Mouse (Mus musculus): Measurements from ENCODE around the gene Lefty1.

Gene Lefty1

GRCm38 (mm10) chr1:180919686-180920085 is 15.1 kb upstream of the Lefty1 start:
- WGBS: 46% methylated on average over 8 of the region's 8 CpGs

DNA sequence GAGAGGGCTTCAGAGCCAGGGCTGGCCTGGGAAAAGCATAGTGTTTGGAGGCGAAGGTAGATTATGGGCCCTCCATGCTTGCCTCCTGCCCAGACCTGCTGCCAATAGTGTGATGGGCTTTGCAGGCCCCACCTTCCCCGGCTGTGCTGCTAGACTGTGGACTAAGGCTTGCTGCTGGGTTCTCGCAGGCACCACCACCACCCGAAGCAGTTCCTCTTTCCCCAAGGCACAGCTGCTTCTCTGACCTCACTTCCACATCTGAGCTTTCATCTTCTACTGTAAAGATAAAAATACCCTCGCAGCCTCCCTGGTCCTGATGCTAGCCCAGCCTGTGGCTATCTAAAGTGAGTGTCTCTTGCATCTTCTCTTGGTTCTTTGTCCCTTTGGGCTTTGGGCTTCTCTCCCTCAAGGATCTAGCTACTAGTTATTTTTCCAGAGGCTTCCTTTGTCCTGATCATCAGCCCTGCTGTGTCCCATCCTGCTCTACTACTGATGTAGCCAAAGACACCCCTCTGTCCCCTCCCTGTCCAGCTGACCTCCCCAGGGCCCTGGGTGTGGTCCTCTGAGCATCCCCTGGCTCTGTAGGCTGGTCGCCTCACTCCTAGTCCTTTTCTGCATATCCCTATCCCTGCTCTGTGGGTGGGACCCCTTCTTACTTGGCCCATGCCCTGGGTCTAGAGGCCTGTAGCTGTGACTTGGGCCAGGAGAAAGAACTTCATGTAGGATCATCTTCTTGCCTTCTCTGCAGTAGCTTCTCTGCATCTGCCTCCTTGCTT is 12.4 kb upstream of the Lefty1 start:
- 68% methylated on average over 6 of the region's 6 CpGs for WGBS

DNA sequence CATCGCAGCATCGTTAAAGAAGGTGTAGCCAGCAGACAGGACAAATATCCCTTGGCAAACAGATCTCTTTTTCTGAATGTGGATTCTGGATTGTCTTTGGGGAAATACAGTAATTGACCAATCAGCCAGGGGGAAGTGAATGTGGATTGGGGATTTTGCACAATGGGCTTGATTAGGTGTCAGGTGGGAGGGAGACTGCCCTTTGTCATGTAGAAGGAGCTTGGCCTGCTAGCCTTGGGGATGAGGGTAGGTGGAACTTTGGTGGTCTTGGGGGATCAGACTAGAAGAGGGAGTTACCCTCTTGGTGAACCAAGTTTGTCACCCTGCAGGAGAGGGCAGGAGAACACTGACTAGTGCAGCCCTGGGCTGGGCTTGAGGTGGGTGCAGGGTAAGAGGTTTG is 10.1 kb upstream of the Lefty1 start:
- WGBS: 75% methylated on average over 2 of the region's 2 CpGs

DNA sequence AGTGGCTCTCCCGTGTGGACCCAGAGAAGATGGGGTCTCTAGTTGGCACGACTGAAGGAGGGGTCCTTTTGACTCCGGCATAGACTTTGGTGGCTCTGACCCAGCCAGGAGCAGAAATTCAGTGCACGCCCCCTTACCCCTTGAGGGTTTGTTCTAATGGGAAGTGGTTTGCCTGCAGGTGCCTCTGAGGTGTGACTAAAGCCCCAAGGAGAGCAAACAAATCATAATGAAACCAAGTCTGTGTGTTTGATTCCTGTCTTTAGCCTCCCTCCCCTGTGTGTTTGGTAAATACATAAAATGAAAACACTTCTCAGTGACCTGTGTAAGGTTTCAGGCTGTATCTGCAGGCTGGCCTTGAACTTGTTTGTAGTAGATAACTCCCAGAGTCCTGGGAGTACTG is 8.5 kb upstream of the Lefty1 start:
- WGBS: 77% methylated on average over 4 of the region's 4 CpGs

DNA sequence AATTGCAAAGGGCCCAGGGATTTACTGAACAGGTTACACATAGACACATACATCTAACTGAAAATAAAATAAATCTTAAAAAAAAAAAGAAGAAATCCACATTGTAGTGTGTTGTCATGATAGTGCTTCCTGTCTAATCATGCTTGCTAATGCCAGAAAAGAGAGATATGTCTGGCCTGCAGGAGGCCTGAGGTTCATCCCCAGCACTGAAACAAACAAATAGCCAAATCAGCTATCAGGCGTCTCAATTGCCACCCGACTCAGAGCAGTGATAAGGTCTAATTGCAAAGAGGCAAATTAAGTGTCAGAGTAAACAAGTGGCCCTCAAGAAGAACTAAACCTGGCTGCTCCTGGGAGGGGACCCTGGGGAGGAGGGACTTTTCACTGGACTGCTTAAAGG is 5.2 kb upstream of the Lefty1 start:
- WGBS: 85% methylated on average over 2 of the region's 2 CpGs

DNA sequence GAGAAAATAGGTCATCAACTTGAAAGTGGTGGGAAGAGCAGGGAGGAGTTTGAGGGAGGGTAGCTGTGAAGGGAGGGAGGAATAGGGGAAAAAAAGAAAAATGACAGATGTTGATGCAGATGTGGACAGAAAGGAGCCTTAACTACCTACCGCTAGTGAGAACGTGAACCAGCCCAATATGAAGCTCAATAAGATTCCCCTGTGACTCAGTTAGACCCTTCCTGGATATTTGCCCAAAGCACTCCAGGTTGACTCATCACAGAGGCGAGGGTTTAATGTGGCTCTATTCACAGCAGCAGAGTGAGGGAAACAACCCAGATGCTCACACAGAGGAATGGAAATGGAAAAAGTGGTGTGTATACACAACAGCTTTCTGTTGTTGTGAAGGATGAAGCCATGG is 3.7 kb upstream of the Lefty1 start:
- WGBS: 66% methylated on average over 3 of the region's 3 CpGs

GRCm38 (mm10) chr1:180933659-180934058 is 1.2 kb upstream of the Lefty1 start:
- 68% methylated on average over 6 of the region's 6 CpGs for WGBS

DNA sequence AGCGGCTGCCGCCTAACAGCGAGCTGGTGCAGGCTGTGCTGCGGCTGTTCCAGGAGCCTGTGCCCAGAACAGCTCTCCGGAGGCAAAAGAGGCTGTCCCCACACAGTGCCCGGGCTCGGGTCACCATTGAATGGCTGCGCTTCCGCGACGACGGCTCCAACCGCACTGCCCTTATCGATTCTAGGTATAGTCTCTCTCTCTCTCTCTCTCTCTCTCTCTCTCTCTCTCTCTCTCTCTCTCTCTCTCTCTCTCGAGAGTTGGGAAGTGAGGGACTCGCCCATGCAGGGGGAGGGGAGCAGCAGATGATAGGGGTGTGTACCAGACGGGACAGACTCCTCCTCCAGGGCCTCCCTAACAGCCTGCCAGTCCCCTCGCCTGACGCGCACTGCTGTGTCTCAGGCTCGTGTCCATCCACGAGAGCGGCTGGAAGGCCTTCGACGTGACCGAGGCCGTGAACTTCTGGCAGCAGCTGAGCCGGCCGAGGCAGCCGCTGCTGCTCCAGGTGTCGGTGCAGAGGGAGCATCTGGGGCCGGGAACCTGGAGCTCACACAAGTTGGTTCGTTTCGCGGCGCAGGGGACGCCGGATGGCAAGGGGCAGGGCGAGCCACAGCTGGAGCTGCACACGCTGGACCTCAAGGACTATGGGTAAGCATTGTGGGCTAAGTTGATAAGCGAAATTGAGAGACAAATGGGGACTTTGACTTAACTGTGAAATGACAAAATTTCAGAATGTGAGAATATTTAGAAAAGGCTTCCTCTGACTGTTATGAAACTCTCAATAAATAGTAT is 2.0 kb downstream of the Lefty1 start:
- 15% methylated on average over 41 of the region's 41 CpGs for WGBS

GRCm38 (mm10) chr1:180937631-180938030 is 2.8 kb downstream of the Lefty1 start:
- 72% methylated on average over 13 of the region's 13 CpGs for WGBS

- 90% methylated on average over 2 of the region's 2 CpGs for WGBS
Measured at GRCm38 (mm10) chr1:180938781-180939180, 4.0 kb downstream of the Lefty1 start.

DNA sequence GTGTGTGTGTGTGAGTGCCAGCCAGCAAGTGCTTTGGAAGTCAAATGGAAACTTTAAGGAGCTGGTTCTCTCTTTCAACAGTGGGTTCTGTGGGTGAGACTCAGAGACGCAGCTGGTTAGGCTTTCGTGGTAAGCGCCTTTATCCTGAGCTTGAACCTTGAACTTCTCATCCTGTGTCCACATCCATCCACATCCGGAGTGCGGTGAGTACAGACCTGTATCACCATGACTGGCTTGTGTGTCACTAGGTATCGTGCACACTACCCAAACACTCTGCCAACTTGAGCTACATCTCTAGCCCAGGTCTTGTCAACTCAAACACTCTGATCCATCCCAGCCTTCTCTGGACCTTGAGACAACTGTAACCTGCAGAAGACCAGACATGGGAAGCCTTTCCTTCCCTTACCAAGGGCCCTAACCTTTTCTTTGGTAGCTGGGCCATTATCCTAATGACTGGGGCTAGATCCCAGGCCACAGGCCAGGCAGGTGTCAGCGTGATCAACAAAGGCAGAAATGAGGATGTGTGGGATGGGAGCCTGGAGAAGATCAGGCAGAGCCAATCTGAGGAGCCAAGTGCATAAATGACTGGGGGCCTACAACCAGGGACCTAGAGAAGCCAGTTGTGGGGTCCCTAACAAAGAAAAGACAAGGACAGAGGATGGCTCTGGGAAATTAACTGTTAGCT is 6.1 kb downstream of the Lefty1 start:
- 91% methylated on average over 7 of the region's 7 CpGs for WGBS

GRCm38 (mm10) chr1:180941726-180942125 is 6.9 kb downstream of the Lefty1 start:
- WGBS: 15% methylated on average over 18 of the region's 18 CpGs

DNA sequence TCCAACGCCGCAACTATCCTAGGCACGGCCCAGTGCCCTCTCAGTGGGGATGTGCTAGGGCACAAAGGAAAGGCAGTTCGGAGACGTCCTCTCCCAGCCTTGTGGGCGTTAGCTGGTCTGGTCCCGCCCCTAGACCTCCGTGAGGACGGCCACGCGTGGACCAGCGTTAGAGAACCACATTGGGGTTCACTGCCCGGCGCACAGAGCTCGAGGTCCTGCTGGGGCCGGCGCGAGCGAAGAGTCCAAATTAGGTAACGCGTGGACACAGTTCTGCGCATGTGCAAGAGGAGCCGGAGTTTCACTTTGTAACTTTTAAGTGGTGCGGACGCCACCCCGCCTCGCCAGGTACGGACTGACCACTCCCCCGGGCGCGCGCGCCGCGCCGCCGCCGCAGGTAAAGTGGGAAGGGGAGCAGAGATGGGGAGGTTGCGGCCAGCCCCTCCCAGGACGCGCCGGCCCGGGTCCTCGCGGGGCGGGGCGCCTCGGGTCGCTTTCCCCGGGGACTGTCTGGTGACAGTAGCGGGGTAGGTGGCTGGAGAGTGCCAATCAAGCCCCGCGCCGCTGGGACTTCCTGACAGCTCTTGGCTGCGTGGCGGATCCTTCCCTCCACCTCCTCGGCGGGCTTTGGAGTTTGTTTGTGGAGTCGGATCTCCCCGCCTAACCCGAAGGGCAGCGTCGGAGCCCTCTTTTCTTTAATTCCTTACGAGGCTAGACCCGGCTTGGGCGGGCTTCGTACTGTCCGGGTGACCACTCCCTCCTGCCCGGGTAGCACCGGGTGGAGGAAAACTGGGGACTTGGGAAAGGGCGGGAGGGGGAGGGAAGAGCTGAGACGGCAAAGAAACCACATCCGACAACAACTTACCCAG is 7.6 kb downstream of the Lefty1 start, which contains the start of gene Tmem63a:
Gene Tmem63a, plus strand, starts transcription at position 179 of the 866 bp plus-strand sequence.
- 2% methylated on average over 73 of the region's 73 CpGs for whole genome bisulfite sequencing

- WGBS: 72% methylated on average over 11 of the region's 11 CpGs
Measured at GRCm38 (mm10) chr1:180943032-180943644, 8.3 kb downstream of the Lefty1 start.

DNA sequence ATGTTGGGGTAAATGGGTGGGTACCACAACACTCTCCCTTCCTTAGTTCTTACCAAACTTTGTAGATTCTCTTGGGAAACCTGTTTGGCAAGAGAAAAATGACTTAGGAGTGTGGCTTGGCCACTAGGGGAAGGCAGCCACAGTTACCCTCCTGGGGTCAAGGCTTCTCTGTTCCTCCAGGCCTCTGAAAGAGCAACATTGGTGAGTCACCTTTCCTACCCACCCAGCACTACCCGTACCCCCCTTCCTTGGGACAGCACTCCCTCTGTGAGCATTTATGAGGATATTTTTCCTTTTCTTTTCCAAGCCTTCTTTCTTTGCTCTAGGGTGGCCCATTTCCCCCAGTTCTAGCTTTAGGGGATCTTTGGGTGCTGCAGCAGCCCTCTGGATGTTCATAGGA is 9.1 kb downstream of the Lefty1 start:
- WGBS: 72% methylated on average over 1 of the region's 1 CpGs

- 77% methylated on average over 4 of the region's 4 CpGs for WGBS
Measured at GRCm38 (mm10) chr1:180944553-180944952, 9.7 kb downstream of the Lefty1 start.

- 50% methylated on average over 20 of the region's 20 CpGs for WGBS
Measured at GRCm38 (mm10) chr1:180945001-180945980, 10.5 kb downstream of the Lefty1 start.

DNA sequence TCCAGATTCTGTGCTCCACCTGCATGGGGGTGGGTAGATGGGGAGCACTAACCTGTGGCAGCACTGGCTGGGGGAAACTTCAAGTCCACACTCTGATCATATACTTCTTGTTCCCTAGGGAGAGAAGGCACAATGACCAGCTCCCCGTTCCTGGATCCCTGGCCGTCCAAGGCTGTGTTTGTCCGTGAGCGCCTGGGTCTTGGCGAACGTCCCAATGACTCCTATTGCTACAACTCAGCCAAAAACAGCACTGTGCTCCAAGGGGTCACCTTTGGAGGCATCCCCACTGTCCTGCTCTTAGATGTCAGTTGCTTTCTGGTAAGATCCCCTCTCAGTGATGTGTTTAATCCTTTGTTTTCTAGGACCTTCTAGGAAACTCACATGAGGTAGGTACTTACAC is 11.6 kb downstream of the Lefty1 start:
- 71% methylated on average over 6 of the region's 6 CpGs for WGBS

GRCm38 (mm10) chr1:180952085-180952746 is 17.4 kb downstream of the Lefty1 start:
- 91% methylated on average over 6 of the region's 6 CpGs for WGBS
